Mouse (Mus musculus) liver, embryonic 14.5 days (tissue): ENCODE data around the gene Xylb. TPM values are rescaled to one million over a fixed set of nuclear protein-coding genes. Genes with fewer than 3 reads are reported as not detected.

Experiments used
- ATAC-seq: fragments of 200-750 bp; cut with Nextera tagmentation; 2 replicates; pipeline ENCODE4 v1.8.0; 2017; ENCODE audit warnings: moderate number of reproducible peaks, mild to moderate bottlenecking, moderate library complexity; ENCODE audit not compliant: insufficient read depth
- DNase-seq, 3 experiments: peaks; one replicate each; pipeline ENCODE4 v3.0.0-alpha.2; 2012 to 2013; ENCODE audit warnings: low read depth in 3 of 3, low spot score in 3 of 3
- H3K27ac ChIP-seq: fragments of 300-500 bp; sonication (generic); 2 replicates; pipeline ENCODE4 v1.5.1; 2014; ENCODE audit warnings: moderate library complexity, mild to moderate bottlenecking, control low read depth, inconsistent platforms
- H3K27me3 ChIP-seq: fragments of 300-500 bp; sonication (generic); 2 replicates; pipeline ENCODE4 v1.6.1; 2014; ENCODE audit warnings: mild to moderate bottlenecking, low read length, moderate library complexity; ENCODE audit not compliant: control insufficient read depth, insufficient read depth
- H3K36me3 ChIP-seq: fragments of 300-500 bp; sonication (generic); replicated peaks from 2 replicates; pipeline ENCODE4 v1.6.1; 2014; ENCODE audit warnings: low read depth; ENCODE audit not compliant: control insufficient read depth, insufficient read depth
- H3K4me1 ChIP-seq, 2 experiments: fragments of 200-500 bp in 1 of 2; fragments of 300-500 bp in 1 of 2; sonication (generic) in 1 of 2; replicated peaks; 2 replicates each; pipeline ENCODE4 v1.6.1; 2012 to 2014; ENCODE audit warnings: antibody characterized with exemption in 1 of 2, inconsistent platforms in 1 of 2, low read length in 1 of 2; ENCODE audit not compliant: control insufficient read depth in 2 of 2, insufficient read depth in 2 of 2
- H3K4me2 ChIP-seq: fragments of 300-500 bp; sonication (generic); 2 replicates; pipeline ENCODE4 v1.6.1; 2014; ENCODE audit warnings: low read depth, mild to moderate bottlenecking, control low read depth, moderate library complexity
- H3K4me3 ChIP-seq, 2 experiments: fragments of 200-500 bp in 1 of 2; fragments of 300-500 bp in 1 of 2; sonication (generic) in 1 of 2; 2 replicates each; pipeline ENCODE4 v1.5.1; 2012 to 2014; ENCODE audit warnings: low read depth in 2 of 2, low read length in 2 of 2, mild to moderate bottlenecking in 2 of 2, control low read depth in 1 of 2, inconsistent platforms in 1 of 2, moderate library complexity in 1 of 2; ENCODE audit not compliant: insufficient read depth in 1 of 2
- H3K9ac ChIP-seq: fragments of 300-500 bp; sonication (generic); replicated peaks from 2 replicates; pipeline ENCODE4 v1.6.1; 2014; ENCODE audit warnings: mild to moderate bottlenecking, control low read depth, moderate library complexity
- H3K9me3 ChIP-seq: fragments of 300-500 bp; sonication (generic); 2 replicates; pipeline ENCODE4 v1.6.1; 2016; ENCODE audit warnings: low read length, mixed read lengths; ENCODE audit not compliant: control insufficient read depth
- CTCF ChIP-seq: IDR thresholded peaks from 2 replicates; pipeline ENCODE4 v1.5.1; 2016; ENCODE audit warnings: antibody characterized with exemption, low read depth, control low read depth
- EP300 ChIP-seq: IDR thresholded peaks from 2 replicates; pipeline ENCODE4 v1.6.1; 2016; ENCODE audit warnings: antibody characterized with exemption, low read depth
- WGBS: fragments of 180-500 bp; shearing (Covaris S2); extraction: QIAGEN DNeasy Blood & Tissue Kit; methylation state at CpG from one replicate; pipeline ENCODE4 v1.1.7; 2014; ENCODE audit not compliant: insufficient replicate concordance; 5-methylcytosine and 5-hydroxymethylcytosine counted together
- polyA plus RNA-seq, 2 experiments: library from polyadenylated mRNA; depleted of rRNA in 1 of 2; stranded (reverse) in 1 of 2; unstranded in 1 of 2; fragments of >200 nt; fragmentation: Nextera tagmentation in 1 of 2; extraction: Ambion mirVana in 1 of 2; gene quantifications; 2 replicates each; pipeline versions ENCODE4 v1.2.1 to v1.2.3; 2012 to 2014

Xylb gene
- polyA plus RNA-seq, 2 experiments = 2.4 to 4.8 TPM

DNA sequence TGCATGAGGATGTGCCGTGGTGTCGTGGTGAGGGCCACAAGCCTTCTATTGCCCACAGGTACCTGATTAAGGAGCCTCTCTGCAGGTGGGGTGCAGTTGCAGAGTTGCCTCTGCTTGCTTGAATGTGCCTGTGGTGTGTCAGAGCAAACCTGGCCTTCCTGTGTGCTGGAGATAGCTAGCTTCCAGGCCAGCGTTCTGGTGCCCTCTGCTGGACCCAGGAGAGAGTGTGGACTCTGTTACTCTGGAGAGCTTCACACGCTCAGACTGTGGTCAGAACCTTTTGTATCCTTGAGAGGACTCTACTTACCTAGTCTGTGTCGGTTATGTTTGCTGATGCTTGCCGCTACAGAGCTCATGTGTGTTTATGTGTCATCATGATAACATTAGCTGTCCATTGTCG lies 73.1 kb downstream of the Xylb start:
- WGBS = 42% methylated on average over 7 of the region's 7 CpGs
- no peak for ATAC-seq

DNA sequence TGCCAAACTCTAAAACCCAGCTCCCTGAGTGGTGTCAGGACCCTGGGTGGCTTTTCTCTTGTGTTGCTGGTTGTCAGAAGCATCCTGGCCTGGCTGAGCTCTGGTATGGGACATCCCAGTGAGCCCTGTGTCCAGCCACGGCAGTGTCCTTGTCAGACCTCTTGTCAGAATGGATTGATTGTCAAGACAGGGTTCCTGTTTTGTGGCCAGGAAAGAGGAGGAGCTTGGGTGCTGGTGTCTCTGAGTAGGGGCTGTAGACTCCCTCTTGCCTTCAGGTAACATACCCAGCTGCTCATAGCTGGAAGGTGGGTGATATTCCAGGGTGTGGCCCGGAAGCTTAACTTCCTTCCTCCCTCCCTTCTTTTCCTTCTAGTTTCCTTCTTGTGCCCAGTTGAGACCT lies 78.7 kb downstream of the Xylb start:
- ATAC-seq (no peak), DNase-seq (no peak)
- H3K9me3 ChIP-seq = no peaks in the 10 kb centered on the region
- H3K4me2 ChIP-seq = no peak overlapping the region
- H3K36me3 ChIP-seq = no peaks in the 10 kb centered on the region
- no peak overlapping the region for H3K4me3 ChIP-seq
- no peaks in the 10 kb centered on the region for H3K4me1 ChIP-seq
- no peak for TF ChIP-seq CTCF
- no peak for TF ChIP-seq EP300
- no peak overlapping the region for H3K9ac ChIP-seq
- H3K27me3 ChIP-seq = no peaks in the 10 kb centered on the region
- WGBS = 17% methylated on average over 2 of the region's 2 CpGs
- H3K27ac ChIP-seq = no peak overlapping the region

More for the DNA sequence above, 73.1 kb downstream of the Xylb start:
- H3K9ac ChIP-seq = no peak overlapping the region
- H3K4me2 ChIP-seq = no peak overlapping the region
- TF ChIP-seq CTCF = peak; percentile 90
- no peak for TF ChIP-seq EP300
- no peak overlapping the region for H3K27ac ChIP-seq
- peaks cover 0 to 4% of the 10 kb centered on the region in 2 experiments; a peak in 1 of 4 replicates for H3K4me1 ChIP-seq
- H3K27me3 ChIP-seq = no peaks in the 10 kb centered on the region
- no peaks in the 10 kb centered on the region for H3K9me3 ChIP-seq
- DNase-seq = peak; percentile 29 to 40 (median 30)
- H3K4me3 ChIP-seq = no peak overlapping the region
- no peaks in the 10 kb centered on the region for H3K36me3 ChIP-seq

DNA sequence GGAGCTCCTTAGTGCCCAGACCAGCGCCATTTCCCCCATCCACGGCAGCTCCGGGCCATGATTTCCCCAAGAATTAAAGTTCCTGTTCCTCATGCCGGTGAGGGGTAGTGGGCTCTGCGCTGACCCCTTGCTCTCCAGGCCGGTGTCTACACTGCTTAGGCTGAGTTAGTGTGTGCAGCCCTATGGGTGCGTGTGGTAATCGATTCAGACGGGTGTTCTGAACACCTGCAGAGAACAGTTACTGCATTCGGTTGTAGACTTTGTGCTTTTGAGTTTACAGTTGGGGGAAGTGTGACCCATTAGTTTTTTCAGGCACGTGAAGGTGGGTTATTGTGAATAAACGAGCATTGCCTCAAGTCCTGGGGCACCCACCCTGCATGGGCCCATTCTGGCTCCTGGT lies 80.9 kb downstream of the Xylb start:
- DNase-seq (no peak), ATAC-seq (no peak)
- Histone ChIP-seq H3K4me1 (no peaks in the 10 kb centered on the region), H3K27ac (no peak overlapping the region), H3K4me2 (no peak overlapping the region), H3K27me3 (no peaks in the 10 kb centered on the region), H3K9ac (no peak overlapping the region), H3K9me3 (no peaks in the 10 kb centered on the region), H3K4me3 (no peak overlapping the region), H3K36me3 (no peaks in the 10 kb centered on the region)
- 71% methylated on average over 12 of the region's 12 CpGs for WGBS
- TF ChIP-seq EP300 (no peak), CTCF (no peak)

DNA sequence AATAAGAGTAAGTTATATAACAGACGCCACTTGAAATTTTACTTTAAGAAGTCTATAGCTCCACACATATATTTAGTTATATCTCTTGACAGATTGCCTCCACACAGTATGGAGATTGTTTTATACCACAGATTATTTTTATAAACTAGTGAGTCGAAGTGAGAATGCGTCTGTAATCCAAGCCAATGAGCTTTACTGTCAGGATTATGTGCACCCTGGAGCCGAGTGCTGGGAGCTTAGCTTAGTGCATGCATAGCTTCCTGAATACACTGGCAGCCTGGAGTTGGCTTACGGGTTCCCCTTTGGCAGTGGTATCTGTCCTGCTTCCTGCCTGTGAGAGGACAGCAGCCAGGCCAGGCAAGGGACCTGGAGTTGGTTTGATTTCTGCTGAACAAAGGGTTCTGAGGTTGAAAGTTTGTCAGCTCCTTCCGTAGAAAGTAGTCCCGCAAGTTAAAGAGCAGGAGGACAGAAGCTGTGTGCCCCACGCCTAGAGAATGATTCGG lies 81.4 kb downstream of the Xylb start:
- no peak for DNase-seq
- TF ChIP-seq CTCF (no peak), EP300 (no peak)
- WGBS = 66% methylated on average over 9 of the region's 9 CpGs

More for the DNA sequence above, 81.4 kb downstream of the Xylb start:
- Histone ChIP-seq H3K4me1 (no peaks in the 10 kb centered on the region), H3K36me3 (no peaks in the 10 kb centered on the region), H3K27me3 (no peaks in the 10 kb centered on the region), H3K4me3 (no peak overlapping the region), H3K9ac (no peak overlapping the region), H3K9me3 (no peaks in the 10 kb centered on the region), H3K27ac (no peak overlapping the region), H3K4me2 (no peak overlapping the region)
- no peak for ATAC-seq

Other genes with a start within 250 kb of the Xylb start
- gene Acaa1b, start 200.3 kb upstream of the Xylb start, polyA plus RNA-seq (2012; rRNA removed) = 3.9 and 4.2 TPM in 2 replicates
- 6.7 and 7.0 TPM in 2 replicates for gene Acaa1b, start 200.3 kb upstream of the Xylb start, polyA plus RNA-seq (2014; fragmentation: Nextera tagmentation; extraction: Ambion mirVana)
- gene Gm47289, start 198.2 kb upstream of the Xylb start, polyA plus RNA-seq (2012; rRNA removed) = not detected in 2 replicates
- gene Gm47289, start 198.2 kb upstream of the Xylb start, polyA plus RNA-seq (2014; fragmentation: Nextera tagmentation; extraction: Ambion mirVana) = not detected in 2 replicates
- gene Slc22a13, start 148.3 kb upstream of the Xylb start, polyA plus RNA-seq (2012; rRNA removed) = 0.02 TPM in 2 replicates
- gene Slc22a13, start 148.3 kb upstream of the Xylb start, polyA plus RNA-seq (2014; fragmentation: Nextera tagmentation; extraction: Ambion mirVana) = not detected in 2 replicates
- gene Oxsr1, start 35.0 kb upstream of the Xylb start, polyA plus RNA-seq (2012; rRNA removed) = 8.3 and 11.8 TPM in 2 replicates
- gene Oxsr1, start 35.0 kb upstream of the Xylb start, polyA plus RNA-seq (2014; fragmentation: Nextera tagmentation; extraction: Ambion mirVana) = 4.9 and 6.3 TPM in 2 replicates
- 26.6 and 27.3 TPM in 2 replicates for gene Acaa1a, start 17.7 kb upstream of the Xylb start, polyA plus RNA-seq (2012; rRNA removed)
- 28.4 and 30.6 TPM in 2 replicates for gene Acaa1a, start 17.7 kb upstream of the Xylb start, polyA plus RNA-seq (2014; fragmentation: Nextera tagmentation; extraction: Ambion mirVana)
- gene Myd88, start 16.0 kb upstream of the Xylb start, polyA plus RNA-seq (2012; rRNA removed) = 5.8 and 6.4 TPM in 2 replicates
- 15.0 and 15.8 TPM in 2 replicates for gene Myd88, start 16.0 kb upstream of the Xylb start, polyA plus RNA-seq (2014; fragmentation: Nextera tagmentation; extraction: Ambion mirVana)
- gene Slc22a14, start 8.2 kb downstream of the Xylb start, polyA plus RNA-seq (2012; rRNA removed) = not detected in 2 replicates
- not detected in 2 replicates for gene Slc22a14, start 8.2 kb downstream of the Xylb start, polyA plus RNA-seq (2014; fragmentation: Nextera tagmentation; extraction: Ambion mirVana)
- gene Acvr2b, start 44.7 kb downstream of the Xylb start, polyA plus RNA-seq (2012; rRNA removed) = 0.62 and 0.69 TPM in 2 replicates
- 1.5 and 2.3 TPM in 2 replicates for gene Acvr2b, start 44.7 kb downstream of the Xylb start, polyA plus RNA-seq (2014; fragmentation: Nextera tagmentation; extraction: Ambion mirVana)
- gene Exog, start 87.6 kb downstream of the Xylb start, polyA plus RNA-seq (2012; rRNA removed) = 1.5 and 2.4 TPM in 2 replicates
- gene Exog, start 87.6 kb downstream of the Xylb start, polyA plus RNA-seq (2014; fragmentation: Nextera tagmentation; extraction: Ambion mirVana) = 5.7 and 6.0 TPM in 2 replicates
- gene Scn5a, start 221.6 kb downstream of the Xylb start, polyA plus RNA-seq (2012; rRNA removed) = 0.02 and 0.04 TPM in 2 replicates
- gene Scn5a, start 221.6 kb downstream of the Xylb start, polyA plus RNA-seq (2014; fragmentation: Nextera tagmentation; extraction: Ambion mirVana) = 0.04 TPM in 1 of 2 replicates, not detected in the other